Mouse (Mus musculus) heart, adult 2 months (tissue): ENCODE measurements at regions not wholly inside any gene's neighbourhood (a gene's known extent, or its start where the extent isn't known, plus 50 kb on each side); places are given as distances from the start of the nearest gene placed in this dataset.

Experiments
- CTCF ChIP-seq: fragments of 200-600 bp; IDR thresholded peaks from 2 replicates; pipeline ENCODE4 v1.8.1; 2022; ENCODE audit warnings: antibody characterized with exemption, mild to moderate bottlenecking, moderate library complexity
- EP300 ChIP-seq: fragments of 200-500 bp; IDR thresholded peaks from 2 replicates; pipeline ENCODE4 v1.6.1; 2011; ENCODE audit warnings: low read depth, low read length, control low read depth; ENCODE audit not compliant: insufficient read depth
- POLR2A ChIP-seq: fragments of 200-500 bp; IDR thresholded peaks from 2 replicates; pipeline ENCODE4 v1.6.1; 2011; ENCODE audit warnings: mild to moderate bottlenecking, low read depth, low read length, control low read depth; ENCODE audit not compliant: insufficient read depth

- TF ChIP-seq CTCF (no peak), EP300 (no peak), POLR2A (no peak)
Measured at GRCm38 (mm10) chr15:67361012-67361571, 860.4 kb upstream of the Lrrc6 start.
